Mouse (Mus musculus) liver, postnatal 0 days (tissue): ENCODE data around the gene Gas2. TPM values are rescaled to one million over a fixed set of nuclear protein-coding genes. Genes with fewer than 3 reads are reported as not detected.

Source experiments
- ATAC-seq: fragments of 200-750 bp; cut with Nextera tagmentation; 2 replicates; pipeline ENCODE4 v1.8.0; 2017; ENCODE audit warnings: mild to moderate bottlenecking, moderate library complexity
- DNase-seq: peaks from one replicate; pipeline ENCODE4 v3.0.0-alpha.2; 2016
- H3K27ac ChIP-seq: fragments of 300-500 bp; sonication (generic); 2 replicates; pipeline ENCODE4 v1.5.1; 2014; ENCODE audit warnings: antibody characterized with exemption, moderate library complexity, mild to moderate bottlenecking, low read depth
- H3K27me3 ChIP-seq: fragments of 300-500 bp; sonication (generic); 2 replicates; pipeline ENCODE4 v1.6.1; 2014; ENCODE audit warnings: low read length, control low read depth, mixed read lengths; ENCODE audit not compliant: insufficient read depth
- H3K36me3 ChIP-seq: fragments of 300-500 bp; sonication (generic); replicated peaks from 2 replicates; pipeline ENCODE4 v1.6.1; 2014; ENCODE audit warnings: mild to moderate bottlenecking, control low read depth, low read length, moderate library complexity, mixed read lengths; ENCODE audit not compliant: insufficient read depth
- H3K4me1 ChIP-seq: fragments of 300-500 bp; sonication (generic); 2 replicates; pipeline ENCODE4 v1.6.1; 2014; ENCODE audit warnings: antibody characterized with exemption, mild to moderate bottlenecking, control low read depth; ENCODE audit not compliant: insufficient read depth
- H3K4me2 ChIP-seq: fragments of 300-500 bp; sonication (generic); 2 replicates; pipeline ENCODE4 v1.6.1; 2014; ENCODE audit warnings: low read depth, mild to moderate bottlenecking, low read length, moderate library complexity, mixed read lengths
- H3K4me3 ChIP-seq: fragments of 300-500 bp; sonication (generic); 2 replicates; pipeline ENCODE4 v1.5.1; 2014; ENCODE audit warnings: low read depth, low read length
- H3K9ac ChIP-seq: fragments of 300-500 bp; sonication (generic); replicated peaks from 2 replicates; pipeline ENCODE4 v1.6.1; 2014; ENCODE audit warnings: mild to moderate bottlenecking, moderate library complexity
- H3K9me3 ChIP-seq: fragments of 300-500 bp; sonication (generic); 2 replicates; pipeline ENCODE4 v1.6.1; 2016; ENCODE audit warnings: mild to moderate bottlenecking, control low read depth, low read length, mixed read lengths
- CTCF ChIP-seq: sonication (generic); IDR thresholded peaks from 2 replicates; pipeline ENCODE4 v1.5.1; 2016; ENCODE audit warnings: antibody characterized with exemption, low read depth
- EP300 ChIP-seq: IDR thresholded peaks from 2 replicates; pipeline ENCODE4 v1.6.1; 2016; ENCODE audit warnings: antibody characterized with exemption, low read depth, mild to moderate bottlenecking
- WGBS: fragments of 180-500 bp; shearing (Covaris S2); extraction: QIAGEN DNeasy Blood & Tissue Kit; methylation state at CpG from one replicate; pipeline ENCODE4 v1.1.7; 2014; ENCODE audit not compliant: insufficient replicate concordance; 5-methylcytosine and 5-hydroxymethylcytosine counted together
- polyA plus RNA-seq: library from polyadenylated mRNA; unstranded; fragments of >200 nt; fragmentation: Nextera tagmentation; extraction: Ambion mirVana; gene quantifications from 2 replicates; pipeline ENCODE4 v1.2.1, GENCODE M21; 2015

Gene Gas2
- 6.1 and 6.4 TPM in 2 replicates for polyA plus RNA-seq

DNA sequence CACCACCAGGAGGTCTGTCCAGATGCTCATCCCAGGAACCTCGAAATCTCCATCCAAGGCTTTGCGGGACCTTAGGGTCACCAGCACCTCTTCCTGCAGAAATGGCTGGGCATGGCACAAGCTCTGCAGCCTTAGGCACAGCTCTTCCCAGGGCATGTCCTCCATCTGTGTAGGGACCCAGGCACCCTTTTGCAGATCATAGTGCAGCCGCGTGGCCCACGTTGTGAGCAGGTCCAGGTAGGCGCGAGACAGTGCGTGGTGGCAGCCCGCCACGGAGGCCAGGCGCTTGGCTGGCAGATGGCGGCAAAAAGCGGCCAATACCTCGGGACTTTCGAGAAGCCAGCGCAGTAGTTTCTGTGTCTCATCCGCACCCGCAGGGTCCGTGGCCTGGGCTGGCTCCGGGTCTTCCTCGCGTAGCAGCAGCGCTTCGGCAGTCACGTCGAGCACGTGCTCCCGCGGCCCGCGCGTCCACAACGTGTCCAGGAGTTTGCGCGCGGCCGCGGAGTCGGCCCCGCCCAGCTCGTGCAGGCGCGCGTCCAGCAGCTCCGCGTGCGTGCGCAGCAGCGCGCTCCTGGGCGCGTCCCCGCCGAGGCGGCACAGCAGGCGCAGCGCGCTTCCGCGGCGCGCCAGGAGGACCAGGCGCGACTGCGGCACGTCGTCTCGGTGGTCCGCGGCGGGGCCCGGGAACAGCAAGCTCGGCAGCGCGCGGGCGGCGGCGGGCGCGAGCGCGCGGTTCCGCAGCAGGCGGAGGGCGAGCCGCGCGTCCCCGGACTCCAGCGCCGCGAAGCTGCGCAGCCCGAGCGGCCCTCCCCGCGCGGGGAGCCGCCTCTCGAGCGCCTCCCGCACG, at the start of gene Gas2:
Gene Gas2 (plus strand): TSS at position 766 of the 847 bp plus-strand sequence.
- Histone ChIP-seq H3K27ac (peak within 1 kb of the TSS; percentile 97), H3K4me1 (peaks cover 15% of the 10 kb centered on the region), H3K36me3 (no peaks in the 10 kb centered on the region), H3K4me3 (peak within 1 kb of the TSS; percentile 79), H3K4me2 (peak within 1 kb of the TSS; percentile 96), H3K9ac (peak within 1 kb of the TSS; percentile 83), H3K9me3 (no peaks in the 10 kb centered on the region), H3K27me3 (no peaks in the 10 kb centered on the region)
- DNase-seq (peak; percentile 91), ATAC-seq (peak; percentile 87)
- no peak for TF ChIP-seq EP300
- no peak for TF ChIP-seq CTCF
- WGBS, result 11% methylated on average over 83 of the region's 105 CpGs

DNA sequence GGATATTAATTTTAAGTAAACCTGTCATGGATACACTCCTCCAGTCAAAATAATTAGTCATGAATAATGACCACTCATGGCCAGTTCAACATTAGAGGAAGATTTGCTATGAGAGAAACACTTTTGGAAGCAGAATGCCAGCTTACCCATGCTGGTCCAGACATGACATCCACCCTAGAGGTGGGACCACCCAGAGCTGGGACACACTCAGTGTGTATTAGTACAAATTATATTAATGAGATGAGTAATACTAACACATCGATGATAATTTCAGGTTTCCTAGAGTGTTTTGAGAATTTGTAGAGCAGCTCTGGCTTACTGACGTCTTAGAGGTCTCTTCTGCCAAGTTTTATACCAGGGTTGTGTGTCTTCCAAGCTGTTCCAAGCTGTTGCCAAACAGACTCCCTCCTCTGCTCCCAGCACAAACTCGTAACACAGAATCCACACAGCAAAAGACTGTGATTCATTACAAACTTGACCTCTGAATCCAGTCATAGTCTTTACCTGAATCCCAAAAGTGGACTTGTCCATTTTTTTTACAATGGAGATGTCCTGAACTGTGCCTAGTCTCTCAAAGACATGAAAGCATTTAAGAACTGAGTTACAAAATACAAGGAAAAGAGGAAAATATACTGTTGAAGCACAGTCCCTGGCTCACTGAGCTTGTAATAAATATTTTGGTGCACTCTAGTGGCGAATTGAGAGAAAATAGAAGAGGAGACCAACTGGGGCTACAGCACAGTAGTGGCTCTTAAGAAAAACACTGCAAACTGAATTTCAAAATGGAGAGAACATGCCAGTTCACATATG, 46.1 kb upstream of the Gas2 start:
- no peaks in the 10 kb centered on the region for H3K27me3 ChIP-seq
- no peaks in the 10 kb centered on the region for H3K4me1 ChIP-seq
- TF ChIP-seq CTCF, result no peak
- H3K9me3 ChIP-seq, result no peaks in the 10 kb centered on the region
- no peak for ATAC-seq
- no peak overlapping the region for H3K9ac ChIP-seq
- no peak overlapping the region for H3K4me2 ChIP-seq
- no peak for DNase-seq
- no peak overlapping the region for H3K27ac ChIP-seq
- H3K4me3 ChIP-seq, result no peak overlapping the region
- H3K36me3 ChIP-seq, result no peaks in the 10 kb centered on the region
- WGBS, result 48% methylated on average over 4 of the region's 4 CpGs

DNA sequence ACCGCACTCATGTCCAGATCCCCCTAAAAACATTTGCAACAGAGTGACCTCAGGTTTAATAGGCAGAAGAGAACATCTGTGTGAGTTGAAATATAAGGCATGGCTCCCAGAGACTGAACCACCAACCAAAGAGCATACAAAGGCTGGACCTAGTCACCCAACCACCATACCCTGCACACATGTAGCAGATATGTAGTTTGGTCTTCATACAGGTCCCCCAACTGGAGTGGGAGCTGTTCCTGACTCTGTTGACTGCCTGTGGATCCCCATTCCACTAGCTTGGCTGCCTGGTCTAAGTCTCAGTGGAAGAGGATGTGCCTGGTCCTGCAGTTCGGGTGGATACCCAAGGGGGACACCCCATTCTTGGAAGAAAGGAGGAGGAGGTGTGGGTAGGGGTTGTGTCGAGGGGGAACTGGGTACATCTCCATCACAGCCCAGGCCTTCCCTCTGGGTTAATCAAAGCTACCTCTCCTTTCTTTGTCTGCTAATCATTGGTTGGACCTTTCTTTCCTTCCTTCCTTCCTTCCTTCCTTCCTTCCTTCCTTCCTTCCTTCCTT, 45.5 kb upstream of the Gas2 start:
- ATAC-seq (no peak), DNase-seq (no peak)
- no peaks in the 10 kb centered on the region for H3K27me3 ChIP-seq
- no peak overlapping the region for H3K27ac ChIP-seq
- no peak for TF ChIP-seq CTCF
- TF ChIP-seq EP300, result no peak
- no peak overlapping the region for H3K9ac ChIP-seq
- no peaks in the 10 kb centered on the region for H3K9me3 ChIP-seq
- 52% methylated on average over 3 of the region's 3 CpGs for WGBS
- no peaks in the 10 kb centered on the region for H3K36me3 ChIP-seq
- no peak overlapping the region for H3K4me3 ChIP-seq
- H3K4me1 ChIP-seq, result no peaks in the 10 kb centered on the region
- no peak overlapping the region for H3K4me2 ChIP-seq

DNA sequence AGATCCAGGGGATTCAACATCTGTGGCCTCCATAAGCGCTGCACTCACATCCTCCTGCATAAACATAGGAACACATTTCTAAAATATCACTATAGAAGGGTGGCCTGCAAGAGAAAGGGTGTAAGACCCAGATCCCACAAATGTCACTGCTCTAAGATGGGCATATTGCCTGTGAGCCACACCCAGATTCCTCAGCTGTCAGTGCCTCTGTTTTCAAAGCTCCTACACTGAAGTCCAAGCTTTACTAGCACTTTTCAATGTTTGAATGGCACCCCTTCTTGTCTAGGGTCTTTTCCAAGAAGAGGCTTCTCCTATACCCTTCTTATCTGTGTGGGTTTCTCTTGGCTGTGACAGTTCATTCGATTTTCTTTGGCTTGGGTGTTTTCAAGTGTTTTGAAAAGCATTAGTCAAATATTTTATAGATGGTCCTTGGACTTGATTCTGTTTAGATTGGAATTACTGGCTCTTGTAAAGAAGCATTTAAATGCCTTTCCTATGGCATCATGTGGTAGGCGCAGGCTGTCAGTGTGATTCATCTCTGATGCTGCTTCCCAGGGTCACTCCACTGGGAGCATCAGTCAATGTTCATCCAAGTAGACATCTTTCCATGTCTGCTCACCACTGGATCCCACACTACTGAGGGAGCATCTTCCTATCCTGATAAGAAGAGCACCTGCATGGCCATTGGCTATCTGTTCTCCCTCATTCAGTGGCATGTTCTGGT, 43.4 kb upstream of the Gas2 start:
- DNase-seq (no peak), ATAC-seq (no peak)
- Histone ChIP-seq H3K9me3 (no peaks in the 10 kb centered on the region), H3K9ac (no peak overlapping the region), H3K36me3 (no peaks in the 10 kb centered on the region), H3K27me3 (no peaks in the 10 kb centered on the region), H3K4me3 (no peak overlapping the region), H3K27ac (no peak overlapping the region), H3K4me2 (no peak overlapping the region), H3K4me1 (no peaks in the 10 kb centered on the region)
- 51% methylated on average over 3 of the region's 3 CpGs for WGBS
- no peak for TF ChIP-seq EP300
- TF ChIP-seq CTCF, result no peak

DNA sequence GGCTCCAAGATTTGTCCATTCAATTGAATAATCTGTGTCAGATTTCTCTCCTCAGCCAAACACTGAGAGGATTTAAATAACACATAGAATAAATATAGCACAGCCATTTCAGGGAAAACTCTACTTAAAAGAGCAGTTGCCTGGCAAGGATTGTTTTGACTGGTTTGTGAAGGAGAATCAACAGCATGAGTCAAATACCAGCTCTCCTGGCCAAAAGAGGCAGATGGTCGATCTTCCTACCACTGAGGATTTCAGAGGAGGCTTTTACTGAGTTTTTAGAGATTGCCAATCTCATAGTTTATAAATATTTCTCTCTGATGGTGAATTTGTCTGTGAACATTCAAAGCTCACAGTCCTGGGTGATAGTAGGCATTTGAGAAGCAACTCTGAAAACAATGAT, 41.9 kb upstream of the Gas2 start:
- WGBS, result 53% methylated on average over 1 of the region's 1 CpGs
- Histone ChIP-seq H3K27me3 (no peaks in the 10 kb centered on the region), H3K9ac (no peak overlapping the region), H3K9me3 (no peaks in the 10 kb centered on the region), H3K4me1 (no peaks in the 10 kb centered on the region), H3K36me3 (no peaks in the 10 kb centered on the region), H3K4me3 (no peak overlapping the region), H3K4me2 (no peak overlapping the region), H3K27ac (no peak overlapping the region)
- ATAC-seq (no peak), DNase-seq (no peak)
- no peak for TF ChIP-seq EP300
- TF ChIP-seq CTCF, result no peak

DNA sequence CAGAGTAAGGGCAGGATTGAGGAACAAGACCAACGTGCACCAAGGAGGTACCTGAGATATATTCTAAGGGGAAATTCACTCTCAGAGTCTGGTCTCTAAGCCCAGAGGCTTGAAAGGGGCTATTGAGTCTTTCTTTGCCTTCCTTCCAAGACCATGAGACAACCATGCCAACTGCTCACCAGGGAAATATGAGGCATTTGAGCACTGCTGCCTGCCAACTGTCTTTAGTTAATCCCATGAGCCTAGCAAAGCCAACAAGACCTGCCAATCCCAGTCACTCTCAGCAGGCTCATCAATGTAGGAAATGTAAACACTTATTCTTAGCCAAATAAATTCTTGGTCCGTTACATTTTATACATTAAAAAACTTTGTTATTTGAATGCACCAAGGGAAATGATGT, 40.3 kb upstream of the Gas2 start:
- H3K4me3 ChIP-seq, result no peak overlapping the region
- no peak overlapping the region for H3K27ac ChIP-seq
- no peaks in the 10 kb centered on the region for H3K4me1 ChIP-seq
- no peaks in the 10 kb centered on the region for H3K36me3 ChIP-seq
- H3K9me3 ChIP-seq, result no peaks in the 10 kb centered on the region
- no peaks in the 10 kb centered on the region for H3K27me3 ChIP-seq
- no peak overlapping the region for H3K9ac ChIP-seq
- TF ChIP-seq CTCF, result no peak
- TF ChIP-seq EP300, result no peak
- H3K4me2 ChIP-seq, result no peak overlapping the region
- WGBS, result 55% methylated on average over 2 of the region's 2 CpGs
- no peak for DNase-seq
- no peak for ATAC-seq
